ENCODE assay signal across 8 mouse cellular contexts in the genomic region with DNA sequence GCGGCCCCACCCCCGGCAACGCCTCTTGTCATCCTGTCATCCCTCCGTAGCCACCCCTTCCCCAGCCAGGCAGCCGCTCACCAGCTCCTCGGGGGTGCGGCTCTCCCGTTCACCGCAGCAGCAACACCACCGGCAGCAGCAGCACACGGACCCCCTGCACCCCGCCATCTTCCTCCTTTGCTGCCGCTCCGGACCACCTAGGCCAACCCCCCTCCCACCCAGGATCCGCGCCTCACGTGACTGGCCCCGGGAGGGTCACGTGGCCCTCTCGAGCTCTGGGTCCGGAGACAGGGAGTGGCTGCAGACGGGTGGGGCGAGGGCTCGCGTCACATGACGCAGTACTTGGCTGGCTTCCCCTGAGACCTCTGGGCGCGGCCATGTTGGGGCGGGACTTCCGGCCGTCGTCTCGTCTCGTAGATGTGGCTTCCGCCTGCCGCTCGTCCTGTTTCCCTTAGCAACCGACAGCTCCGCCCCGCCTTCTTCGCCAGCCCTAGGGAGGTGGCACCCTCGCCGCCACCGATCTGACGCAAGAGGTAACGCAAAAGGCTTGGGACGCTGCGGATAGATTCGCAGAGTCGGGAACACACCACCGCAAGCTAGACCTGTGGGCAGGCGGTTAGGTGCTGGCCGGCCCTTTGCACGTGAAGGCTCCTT. TPM values are rescaled to one million over a fixed set of nuclear protein-coding genes. Genes with fewer than 3 reads are reported as not detected.
DNase-seq lines count a peak whose midpoint lies in the region; ATAC-seq lines count a peak whose summit lies in the region.

A gene (minus strand): TSS at position 222 of the 654 bp plus-strand sequence.
A gene (plus strand): TSS at position 478 of the 654 bp plus-strand sequence.

- H3K36me3 ChIP-seq in heart, embryonic 13.5 days, result peaks cover 30% of the 10 kb centered on the region
- peaks cover 21% of the 10 kb centered on the region for H3K36me3 ChIP-seq in liver, embryonic 12.5 days
- no peaks in the 10 kb centered on the region for H3K36me3 ChIP-seq in stomach, embryonic 15.5 days

- no peaks in the 10 kb centered on the region for H3K27me3 ChIP-seq in heart, embryonic 13.5 days (replicated peaks)
- H3K27me3 ChIP-seq in liver, embryonic 12.5 days (replicated peaks), result no peaks in the 10 kb centered on the region
- H3K27me3 ChIP-seq in stomach, embryonic 15.5 days (replicated peaks), result no peaks in the 10 kb centered on the region

- H3K4me2 ChIP-seq in heart, embryonic 13.5 days, result peak within 1 kb of the TSS; percentile 95
- H3K4me2 ChIP-seq in liver, embryonic 12.5 days, result peak within 1 kb of the TSS; percentile 95
- H3K4me2 ChIP-seq in stomach, embryonic 15.5 days, result peak within 1 kb of the TSS; percentile 83

- H3K9me3 ChIP-seq in heart, embryonic 13.5 days, result no peaks in the 10 kb centered on the region
- H3K9me3 ChIP-seq in liver, embryonic 12.5 days (replicated peaks), result no peaks in the 10 kb centered on the region
- H3K9me3 ChIP-seq in stomach, embryonic 15.5 days, result no peaks in the 10 kb centered on the region

- peaks cover 19% of the 10 kb centered on the region for H3K4me1 ChIP-seq in brown adipose tissue, adult 24 weeks (ENCODE audit: control insufficient read depth, insufficient read depth, insufficient read length, low read length)
- H3K4me1 ChIP-seq in heart, embryonic 13.5 days, result peaks cover 52% of the 10 kb centered on the region
- peaks cover 62% of the 10 kb centered on the region for H3K4me1 ChIP-seq in liver, embryonic 12.5 days
- H3K4me1 ChIP-seq in stomach, embryonic 15.5 days, result peaks cover 27% of the 10 kb centered on the region

- H3K9ac ChIP-seq in heart, embryonic 13.5 days, result peak within 1 kb of the TSS; percentile 91
- H3K9ac ChIP-seq in liver, embryonic 12.5 days, result peak within 1 kb of the TSS; percentile 88
- H3K9ac ChIP-seq in stomach, embryonic 15.5 days, result peak within 1 kb of the TSS; percentile 56

- DNase-seq in CD4-positive, CD25-positive, alpha-beta regulatory T cell, adult 2 months (ENCODE audit: low read depth, low spot score), result peak; percentile 100
- DNase-seq in fat pad, adult 2 months (ENCODE audit: extremely low read depth, low read depth, low spot score), result peak; percentile 73
- DNase-seq in kidney, postnatal 10 days, result peak; percentile 100
- peak; percentile 98 to 99 for DNase-seq in natural killer cell, adult 2 months (ENCODE audit: low spot score in 2 of 2)

- ATAC-seq in heart, embryonic 13.5 days (ENCODE audit: extremely low read depth, insufficient number of reproducible peaks, low FRiP score, low TSS enrichment), result peak; percentile 91
- peak; percentile 91 for ATAC-seq in liver, embryonic 12.5 days
- ATAC-seq in stomach, embryonic 15.5 days (ENCODE audit: insufficient read depth, low FRiP score, low read depth), result peak; percentile 94

- peak within 1 kb of the TSS; percentile 78 for H3K4me3 ChIP-seq in brown adipose tissue, adult 24 weeks (ENCODE audit: insufficient read depth, low read depth, low read length)
- H3K4me3 ChIP-seq in heart, embryonic 13.5 days, result peak within 1 kb of the TSS; percentile 87
- peak within 1 kb of the TSS; percentile 71 for H3K4me3 ChIP-seq in liver, embryonic 12.5 days
- H3K4me3 ChIP-seq in stomach, embryonic 15.5 days (replicated peaks), result peak within 1 kb of the TSS; percentile 90

- under 1% methylated on average over 54 of the region's 54 CpGs for WGBS in heart, embryonic 13.5 days
- WGBS in liver, embryonic 12.5 days (ENCODE audit: insufficient replicate concordance), result under 1% methylated on average over 54 of the region's 54 CpGs
- under 1% methylated on average over 54 of the region's 54 CpGs for WGBS in stomach, embryonic 15.5 days

- H3K27ac ChIP-seq in brown adipose tissue, adult 24 weeks (replicated peaks; ENCODE audit: low read depth, low read length), result peak within 1 kb of the TSS; percentile 89
- peak within 1 kb of the TSS; percentile 92 for H3K27ac ChIP-seq in heart, embryonic 13.5 days (replicated peaks)
- H3K27ac ChIP-seq in liver, embryonic 12.5 days, result peak within 1 kb of the TSS; percentile 98
- peak within 1 kb of the TSS; percentile 88 for H3K27ac ChIP-seq in stomach, embryonic 15.5 days

RNA-seq across cellular contexts. Expression of the first gene that starts in this region (rescaled TPM):
- polyA plus RNA-seq in brown adipose tissue, adult 24 weeks (2012; ENCODE audit: insufficient read depth, insufficient read length, missing spikeins), result 5.0 and 5.7 TPM in 2 replicates
- polyA plus RNA-seq in heart, embryonic 13.5 days (2015; fragmentation: Nextera tagmentation; extraction: Ambion mirVana), result 5.8 and 6.5 TPM in 2 replicates
- 2.1 and 2.4 TPM in 2 replicates for polyA plus RNA-seq in liver, embryonic 12.5 days (2016; fragmentation: Nextera tagmentation; extraction: Ambion mirVana)
- polyA plus RNA-seq in stomach, embryonic 15.5 days (2015; fragmentation: Nextera tagmentation; extraction: Ambion mirVana), result 5.1 and 6.1 TPM in 2 replicates

RNA-seq across cellular contexts. Expression of the second gene that starts in this region (rescaled TPM):
- polyA plus RNA-seq in brown adipose tissue, adult 24 weeks (2012; ENCODE audit: insufficient read depth, insufficient read length, missing spikeins), result 5.7 and 6.9 TPM in 2 replicates
- polyA plus RNA-seq in heart, embryonic 13.5 days (2015; fragmentation: Nextera tagmentation; extraction: Ambion mirVana), result 11.4 and 11.7 TPM in 2 replicates
- polyA plus RNA-seq in liver, embryonic 12.5 days (2016; fragmentation: Nextera tagmentation; extraction: Ambion mirVana), result 14.0 and 14.7 TPM in 2 replicates
- 16.7 and 20.9 TPM in 2 replicates for polyA plus RNA-seq in stomach, embryonic 15.5 days (2015; fragmentation: Nextera tagmentation; extraction: Ambion mirVana)

Comparison
In these comparisons a context has a peak if more than half of its experiments do, and no peak if none do; other contexts are left out.
1. Peak in every context shown above with its lines: DNase-seq, ATAC-seq, H3K4me3 ChIP-seq and H3K27ac ChIP-seq.